Mouse (Mus musculus): ENCODE measurements at regions not wholly inside any gene's neighbourhood (a gene's known extent, or its start where the extent isn't known, plus 50 kb on each side); places are given as distances from the start of the nearest gene placed in this dataset.

GRCm38 (mm10) chr10:65244527-65244926 lies 1154.5 kb upstream of the Lrrtm3 start:
- ATAC-seq: no peak
- WGBS: 66% methylated on average over 2 of the region's 2 CpGs
- no peak overlapping the region for H3K27ac ChIP-seq
- H3K9ac ChIP-seq: no peak overlapping the region
- no peaks in the 10 kb centered on the region for H3K4me1 ChIP-seq (replicated peaks)
- H3K36me3 ChIP-seq: no peaks in the 10 kb centered on the region
- H3K27me3 ChIP-seq (replicated peaks): no peaks in the 10 kb centered on the region
- no peak overlapping the region for H3K4me3 ChIP-seq (replicated peaks)
- H3K9me3 ChIP-seq: no peaks in the 10 kb centered on the region
- no peak overlapping the region for H3K4me2 ChIP-seq (replicated peaks)

- Histone ChIP-seq H3K4me3 (replicated peaks) (no peak overlapping the region), H3K4me2 (replicated peaks) (no peak overlapping the region), H3K27ac (no peak overlapping the region), H3K27me3 (replicated peaks) (no peaks in the 10 kb centered on the region), H3K9me3 (no peaks in the 10 kb centered on the region), H3K9ac (no peak overlapping the region), H3K4me1 (replicated peaks) (no peaks in the 10 kb centered on the region), H3K36me3 (no peaks in the 10 kb centered on the region)
- WGBS: 72% methylated on average over 3 of the region's 3 CpGs
- no peak for ATAC-seq
Observed at GRCm38 (mm10) chr10:65224130-65224529, 1134.1 kb upstream of the Lrrtm3 start.

DNA sequence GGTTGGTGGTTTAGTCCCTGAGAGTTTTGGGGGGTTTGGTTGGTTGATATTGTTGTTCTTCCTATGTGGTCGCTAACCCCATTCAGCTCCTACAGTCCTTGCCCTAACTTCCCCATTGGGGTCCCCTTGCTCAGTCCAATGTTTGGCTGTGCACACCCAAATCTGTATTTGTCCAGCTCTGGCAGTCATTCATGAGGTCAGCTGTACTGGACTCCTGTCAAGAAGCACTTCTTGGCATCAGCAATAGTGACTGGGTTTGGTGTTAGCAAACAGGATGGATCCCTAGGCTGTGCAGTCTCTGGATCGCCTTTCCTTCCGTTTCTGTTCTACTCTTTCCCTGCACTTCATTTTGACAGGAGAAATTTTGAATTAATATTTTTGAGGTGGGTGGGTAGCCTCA lies 1131.1 kb upstream of the Lrrtm3 start:
- 90% methylated on average over 3 of the region's 3 CpGs for WGBS
- Histone ChIP-seq H3K36me3 (no peaks in the 10 kb centered on the region), H3K4me1 (replicated peaks) (no peaks in the 10 kb centered on the region), H3K4me3 (replicated peaks) (no peak overlapping the region), H3K4me2 (replicated peaks) (no peak overlapping the region), H3K9ac (no peak overlapping the region), H3K27me3 (replicated peaks) (no peaks in the 10 kb centered on the region), H3K9me3 (no peaks in the 10 kb centered on the region), H3K27ac (no peak overlapping the region)
- no peak for ATAC-seq

DNA sequence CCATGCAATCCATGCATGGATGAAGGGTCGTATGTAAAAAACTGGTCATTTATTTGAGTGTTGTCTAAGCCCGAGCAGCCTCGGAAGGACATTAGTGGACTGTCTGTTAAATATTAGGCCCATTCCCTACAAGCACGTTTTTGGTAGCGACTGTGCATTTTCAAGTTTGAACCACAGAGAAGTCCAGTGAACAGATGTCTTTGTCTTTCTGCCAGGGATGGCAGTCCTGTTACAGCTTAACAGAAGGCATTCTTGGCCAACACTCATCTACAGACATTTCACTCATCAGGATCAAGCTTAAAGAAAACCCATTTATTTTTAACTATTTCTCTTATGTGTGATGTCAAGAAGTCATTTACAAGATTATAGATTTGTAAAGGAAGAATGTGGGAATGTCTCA lies 1129.2 kb upstream of the Lrrtm3 start:
- ATAC-seq: no peak
- Histone ChIP-seq H3K27ac (no peak overlapping the region), H3K4me3 (replicated peaks) (no peak overlapping the region), H3K9ac (no peak overlapping the region), H3K27me3 (replicated peaks) (no peaks in the 10 kb centered on the region), H3K36me3 (no peaks in the 10 kb centered on the region), H3K4me1 (replicated peaks) (no peaks in the 10 kb centered on the region), H3K4me2 (replicated peaks) (no peak overlapping the region), H3K9me3 (no peaks in the 10 kb centered on the region)
- WGBS: 83% methylated on average over 5 of the region's 5 CpGs

DNA sequence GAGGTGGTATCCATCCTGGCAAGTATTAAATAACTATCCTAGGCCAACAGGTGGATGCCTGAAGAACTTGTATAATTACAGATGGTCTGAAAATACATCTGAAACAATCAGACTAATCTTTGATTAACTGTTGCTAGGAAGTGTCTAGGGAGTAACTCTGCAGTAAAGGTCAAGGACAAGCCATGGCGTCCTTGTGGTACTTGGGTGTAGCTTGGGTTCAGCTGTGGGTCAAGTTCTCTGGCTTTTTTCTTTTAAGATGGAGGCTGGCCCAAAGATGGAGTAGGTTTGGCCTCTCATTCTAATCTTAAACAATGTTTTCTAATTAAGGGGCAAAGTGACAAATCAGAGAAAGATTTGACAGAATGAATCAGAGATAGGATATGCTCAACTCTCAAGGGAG lies 1126.1 kb upstream of the Lrrtm3 start:
- H3K9ac ChIP-seq: no peak overlapping the region
- H3K4me2 ChIP-seq (replicated peaks): no peak overlapping the region
- H3K4me3 ChIP-seq (replicated peaks): no peak overlapping the region
- ATAC-seq: no peak
- no peak overlapping the region for H3K27ac ChIP-seq
- H3K27me3 ChIP-seq (replicated peaks): no peaks in the 10 kb centered on the region
- no peaks in the 10 kb centered on the region for H3K9me3 ChIP-seq
- 73% methylated on average over 1 of the region's 1 CpGs for WGBS
- H3K4me1 ChIP-seq (replicated peaks): no peaks in the 10 kb centered on the region
- no peaks in the 10 kb centered on the region for H3K36me3 ChIP-seq

DNA sequence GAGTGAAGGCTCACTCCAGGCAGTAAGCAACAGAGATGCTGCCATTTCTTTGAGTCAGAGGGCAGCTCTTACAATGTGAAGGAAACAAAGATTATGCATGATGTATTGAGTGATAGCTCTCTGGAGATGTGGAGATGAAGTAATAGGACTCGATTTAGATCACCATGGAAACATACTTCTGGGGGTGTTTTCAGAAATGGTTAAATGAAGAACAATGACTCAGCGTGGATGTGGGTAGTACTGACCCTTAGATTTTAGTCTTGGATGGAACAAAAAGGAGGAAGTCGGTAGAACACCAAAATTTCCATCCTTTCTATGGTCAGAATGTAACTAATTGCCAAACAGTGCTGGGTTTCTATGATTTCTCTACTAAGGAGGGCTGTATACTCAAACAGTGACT lies 1125.1 kb upstream of the Lrrtm3 start:
- Histone ChIP-seq H3K27me3 (replicated peaks) (no peaks in the 10 kb centered on the region), H3K9me3 (no peaks in the 10 kb centered on the region), H3K9ac (no peak overlapping the region), H3K36me3 (no peaks in the 10 kb centered on the region), H3K4me2 (replicated peaks) (no peak overlapping the region), H3K4me3 (replicated peaks) (no peak overlapping the region), H3K27ac (no peak overlapping the region), H3K4me1 (replicated peaks) (no peaks in the 10 kb centered on the region)
- WGBS: 73% methylated on average over 3 of the region's 3 CpGs
- no peak for ATAC-seq

GRCm38 (mm10) chr10:65183659-65184058 lies 1093.6 kb upstream of the Lrrtm3 start:
- Histone ChIP-seq H3K4me1 (replicated peaks) (no peaks in the 10 kb centered on the region), H3K4me3 (replicated peaks) (no peak overlapping the region), H3K27me3 (replicated peaks) (no peaks in the 10 kb centered on the region), H3K9ac (no peak overlapping the region), H3K36me3 (no peaks in the 10 kb centered on the region), H3K4me2 (replicated peaks) (no peak overlapping the region), H3K27ac (no peak overlapping the region), H3K9me3 (no peaks in the 10 kb centered on the region)
- ATAC-seq: no peak
- 54% methylated on average over 1 of the region's 1 CpGs for WGBS

- WGBS: 83% methylated on average over 1 of the region's 1 CpGs
- H3K4me2 ChIP-seq (replicated peaks): no peak overlapping the region
- H3K9me3 ChIP-seq: no peaks in the 10 kb centered on the region
- no peaks in the 10 kb centered on the region for H3K36me3 ChIP-seq
- no peak overlapping the region for H3K4me3 ChIP-seq (replicated peaks)
- no peak for ATAC-seq
- no peak overlapping the region for H3K9ac ChIP-seq
- no peak overlapping the region for H3K27ac ChIP-seq
- H3K27me3 ChIP-seq (replicated peaks): no peaks in the 10 kb centered on the region
- H3K4me1 ChIP-seq (replicated peaks): no peaks in the 10 kb centered on the region
Observed at GRCm38 (mm10) chr10:65182597-65182996, 1092.5 kb upstream of the Lrrtm3 start.

DNA sequence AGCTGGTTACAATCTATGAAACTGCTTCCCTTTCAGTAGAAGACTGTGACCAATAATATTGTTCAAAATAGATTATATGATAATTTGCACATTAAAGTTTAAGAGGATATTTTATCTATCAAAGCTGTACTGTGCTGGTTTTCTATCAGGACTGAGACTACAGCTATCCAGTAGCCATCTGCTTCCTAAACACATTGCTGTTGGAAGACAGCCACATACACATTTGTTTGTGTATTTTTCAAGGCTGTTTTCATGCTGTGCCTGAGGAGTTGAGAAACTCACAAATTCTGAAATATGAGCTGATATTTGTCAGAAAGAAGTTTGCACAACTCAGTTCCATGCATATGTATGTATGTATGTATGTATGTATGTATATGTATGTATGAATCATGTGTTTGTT lies 1089.0 kb upstream of the Lrrtm3 start:
- no peak overlapping the region for H3K9ac ChIP-seq
- H3K27me3 ChIP-seq (replicated peaks): no peaks in the 10 kb centered on the region
- H3K27ac ChIP-seq: no peak overlapping the region
- no peaks in the 10 kb centered on the region for H3K4me1 ChIP-seq (replicated peaks)
- no peak overlapping the region for H3K4me2 ChIP-seq (replicated peaks)
- no peaks in the 10 kb centered on the region for H3K9me3 ChIP-seq
- H3K36me3 ChIP-seq: no peaks in the 10 kb centered on the region
- ATAC-seq: no peak
- H3K4me3 ChIP-seq (replicated peaks): no peak overlapping the region

- no peak for ATAC-seq
- WGBS: 98% methylated on average over 1 of the region's 1 CpGs
Observed at GRCm38 (mm10) chr10:65154131-65154530, 1064.1 kb upstream of the Lrrtm3 start.

GRCm38 (mm10) chr10:65124940-65125610 lies 1035.0 kb upstream of the Lrrtm3 start:
- Histone ChIP-seq H3K27me3 (replicated peaks) (no peaks in the 10 kb centered on the region), H3K27ac (no peak overlapping the region), H3K36me3 (no peaks in the 10 kb centered on the region), H3K9me3 (no peaks in the 10 kb centered on the region), H3K9ac (no peak overlapping the region), H3K4me3 (replicated peaks) (no peak overlapping the region), H3K4me2 (replicated peaks) (no peak overlapping the region), H3K4me1 (replicated peaks) (no peaks in the 10 kb centered on the region)
- WGBS: 72% methylated on average over 5 of the region's 5 CpGs
- no peak for ATAC-seq

More at GRCm38 (mm10) chr10:65154131-65154530, 1064.1 kb upstream of the Lrrtm3 start:
- Histone ChIP-seq H3K4me3 (replicated peaks) (no peak overlapping the region), H3K27ac (no peak overlapping the region), H3K9ac (no peak overlapping the region), H3K4me2 (replicated peaks) (no peak overlapping the region), H3K27me3 (replicated peaks) (no peaks in the 10 kb centered on the region), H3K9me3 (no peaks in the 10 kb centered on the region), H3K36me3 (no peaks in the 10 kb centered on the region), H3K4me1 (replicated peaks) (no peaks in the 10 kb centered on the region)

GRCm38 (mm10) chr10:65118212-65118611 lies 1028.1 kb upstream of the Lrrtm3 start:
- Histone ChIP-seq H3K9ac (no peak overlapping the region), H3K27ac (no peak overlapping the region), H3K9me3 (no peaks in the 10 kb centered on the region), H3K4me3 (replicated peaks) (no peak overlapping the region), H3K27me3 (replicated peaks) (no peaks in the 10 kb centered on the region), H3K4me1 (replicated peaks) (no peaks in the 10 kb centered on the region), H3K4me2 (replicated peaks) (no peak overlapping the region), H3K36me3 (no peaks in the 10 kb centered on the region)
- no peak for ATAC-seq
- WGBS: 80% methylated on average over 1 of the region's 1 CpGs

DNA sequence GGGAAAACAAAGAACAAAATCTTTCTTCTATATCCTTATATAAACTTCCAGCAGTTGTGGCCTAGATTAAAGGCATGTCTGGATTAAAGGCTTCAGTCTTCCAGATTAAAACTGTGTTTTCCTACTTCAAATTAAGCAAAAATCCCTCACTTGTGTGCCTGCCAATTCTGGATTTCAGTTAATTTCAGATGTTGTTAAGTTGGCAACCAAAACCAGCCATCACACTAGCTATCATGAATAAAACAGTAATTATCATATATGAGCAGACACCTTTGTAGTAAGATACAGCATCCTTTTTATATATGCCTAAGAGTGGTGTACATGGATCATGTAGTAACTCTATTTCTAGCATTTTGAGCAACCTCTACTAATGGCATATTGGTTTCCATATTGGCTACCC lies 1024.5 kb upstream of the Lrrtm3 start:
- Histone ChIP-seq H3K4me1 (replicated peaks) (no peaks in the 10 kb centered on the region), H3K27me3 (replicated peaks) (no peaks in the 10 kb centered on the region), H3K27ac (no peak overlapping the region), H3K9me3 (no peaks in the 10 kb centered on the region), H3K4me2 (replicated peaks) (no peak overlapping the region), H3K4me3 (replicated peaks) (no peak overlapping the region), H3K9ac (no peak overlapping the region), H3K36me3 (no peaks in the 10 kb centered on the region)
- ATAC-seq: no peak

All from intestine, embryonic 15.5 days (tissue).